ENCODE assay signal across 9 mouse cellular contexts in the genomic region with DNA sequence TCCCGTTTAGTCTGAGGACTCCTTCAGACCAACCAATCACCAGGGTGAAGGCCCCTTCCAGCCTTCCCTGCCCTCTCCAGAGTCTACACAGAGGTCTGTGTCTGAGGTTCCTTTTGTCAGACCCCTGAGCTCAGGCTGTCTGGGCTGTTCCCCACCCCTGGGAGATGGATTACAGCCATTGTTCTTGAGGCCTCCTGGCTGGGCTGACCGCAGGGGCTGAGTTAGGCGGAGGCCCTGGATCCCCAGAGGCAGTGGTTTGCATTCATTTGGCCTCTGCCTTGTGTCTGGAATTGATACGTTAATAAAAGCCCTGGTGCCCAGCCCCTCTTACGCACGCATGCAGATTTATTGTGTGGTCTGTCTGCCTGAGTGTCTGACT. TPM values are rescaled to one million over a fixed set of nuclear protein-coding genes. Genes with fewer than 3 reads are reported as not detected.
DNase-seq lines count a peak whose midpoint lies in the region; ATAC-seq lines count a peak whose summit lies in the region.
"Had no signal": no experiment of that assay in that cellular context is flagged by ENCODE, and none has a peak within 500 bp of the region (broad histone marks: within the 10 kb centered on the region; RNA-seq: fewer than 3 reads in every experiment).

No protein-coding gene starts in this region.

- peak overlapping the region; percentile 70 for H3K27ac ChIP-seq in heart, embryonic 11.5 days (ENCODE audit: low read depth, low read length)
- peak overlapping the region; percentile 63 for H3K27ac ChIP-seq in embryonic facial prominence, embryonic 15.5 days (replicated peaks)
- peak overlapping the region; percentile 75 for H3K27ac ChIP-seq in hindbrain, embryonic 15.5 days (replicated peaks)
- peak overlapping the region; percentile 65 for H3K27ac ChIP-seq in neural tube, embryonic 14.5 days (ENCODE audit: low read depth, low read length)

- H3K4me2 ChIP-seq in heart, embryonic 11.5 days = no peak overlapping the region
- H3K4me2 ChIP-seq in embryonic facial prominence, embryonic 15.5 days (replicated peaks) = no peak overlapping the region
- H3K4me2 ChIP-seq in hindbrain, embryonic 15.5 days = no peak overlapping the region
- no peak overlapping the region for H3K4me2 ChIP-seq in neural tube, embryonic 14.5 days (ENCODE audit: low read depth, low read length)
- H3K4me2 ChIP-seq: lung, embryonic 14.5 days had no signal

- no peaks in the 10 kb centered on the region for H3K27me3 ChIP-seq in heart, embryonic 11.5 days (ENCODE audit: control insufficient read depth, insufficient read depth, low read length)
- H3K27me3 ChIP-seq in embryonic facial prominence, embryonic 15.5 days = no peaks in the 10 kb centered on the region
- no peaks in the 10 kb centered on the region for H3K27me3 ChIP-seq in hindbrain, embryonic 15.5 days
- no peaks in the 10 kb centered on the region for H3K27me3 ChIP-seq in neural tube, embryonic 14.5 days (ENCODE audit: control insufficient read depth, insufficient read depth, low read length)

- H3K36me3 ChIP-seq in heart, embryonic 11.5 days (ENCODE audit: control insufficient read depth, insufficient read depth, low read length) = no peaks in the 10 kb centered on the region
- no peaks in the 10 kb centered on the region for H3K36me3 ChIP-seq in embryonic facial prominence, embryonic 15.5 days
- H3K36me3 ChIP-seq in hindbrain, embryonic 15.5 days = no peaks in the 10 kb centered on the region
- no peaks in the 10 kb centered on the region for H3K36me3 ChIP-seq in neural tube, embryonic 14.5 days (ENCODE audit: control insufficient read depth, insufficient read depth, low read length)

- peak overlapping the region; percentile 35; the same call in 1 of the 2 replicates for H3K9ac ChIP-seq in heart, embryonic 11.5 days (ENCODE audit: low read depth, low read length)
- no peak overlapping the region for H3K9ac ChIP-seq in embryonic facial prominence, embryonic 15.5 days
- H3K9ac ChIP-seq in hindbrain, embryonic 15.5 days = no peak overlapping the region
- H3K9ac ChIP-seq in neural tube, embryonic 14.5 days (replicated peaks; ENCODE audit: low read depth, low read length) = no peak overlapping the region
- H3K9ac ChIP-seq: lung, embryonic 14.5 days had no signal

- no peak overlapping the region for H3K4me3 ChIP-seq in heart, embryonic 11.5 days (ENCODE audit: low read depth, low read length)
- no peak overlapping the region for H3K4me3 ChIP-seq in embryonic facial prominence, embryonic 15.5 days (replicated peaks)
- H3K4me3 ChIP-seq in hindbrain, embryonic 15.5 days = no peak overlapping the region
- H3K4me3 ChIP-seq in neural tube, embryonic 14.5 days (ENCODE audit: low read depth, low read length) = no peak overlapping the region

- no peak for ATAC-seq in heart, embryonic 11.5 days (replicated peaks; ENCODE audit: insufficient number of reproducible peaks, low FRiP score, low TSS enrichment)
- peak; percentile 61; the same call in 1 of the 2 replicates for ATAC-seq in embryonic facial prominence, embryonic 15.5 days (ENCODE audit: insufficient number of reproducible peaks, low FRiP score, low TSS enrichment, low read depth)
- ATAC-seq in hindbrain, embryonic 15.5 days (ENCODE audit: low FRiP score, low read depth) = peak; percentile 55
- ATAC-seq in neural tube, embryonic 14.5 days (ENCODE audit: low read depth) = peak; percentile 68

- DNase-seq in heart, adult 11 months = no peak
- DNase-seq in thymus, postnatal 0 days (ENCODE audit: low spot score) = no peak
- DNase-seq in thymus, postnatal 10 days (ENCODE audit: low spot score in 2 of 2) = no peak
- no peak for DNase-seq in urinary bladder, postnatal 10 days (ENCODE audit: low spot score)
- DNase-seq: lung, embryonic 14.5 days had no signal

- H3K9me3 ChIP-seq in heart, embryonic 11.5 days (replicated peaks; ENCODE audit: control insufficient read depth, low read length) = no peaks in the 10 kb centered on the region
- H3K9me3 ChIP-seq in embryonic facial prominence, embryonic 15.5 days (replicated peaks) = no peaks in the 10 kb centered on the region
- H3K9me3 ChIP-seq in hindbrain, embryonic 15.5 days = no peaks in the 10 kb centered on the region
- no peaks in the 10 kb centered on the region for H3K9me3 ChIP-seq in neural tube, embryonic 14.5 days (ENCODE audit: control insufficient read depth, low read length)

- 48% methylated on average over 6 of the region's 6 CpGs for WGBS in heart, embryonic 11.5 days (ENCODE audit: insufficient replicate concordance)
- WGBS in embryonic facial prominence, embryonic 15.5 days = 18% methylated on average over 6 of the region's 6 CpGs
- 4% methylated on average over 6 of the region's 6 CpGs for WGBS in hindbrain, embryonic 15.5 days
- under 1% methylated on average over 6 of the region's 6 CpGs for WGBS in neural tube, embryonic 14.5 days

- H3K4me1 ChIP-seq in heart, embryonic 11.5 days (ENCODE audit: control insufficient read depth, insufficient read depth, low read length) = peaks cover 72% of the 10 kb centered on the region
- H3K4me1 ChIP-seq in embryonic facial prominence, embryonic 15.5 days = peaks cover 55% of the 10 kb centered on the region
- H3K4me1 ChIP-seq in hindbrain, embryonic 15.5 days (replicated peaks) = peaks cover 63% of the 10 kb centered on the region
- H3K4me1 ChIP-seq in neural tube, embryonic 14.5 days (ENCODE audit: control insufficient read depth, insufficient read depth, low read length) = peaks cover 50% of the 10 kb centered on the region

RNA-seq across cellular contexts. Expression of gene Galnt2, which starts 53.1 kb away (rescaled TPM):
- polyA plus RNA-seq in heart, embryonic 11.5 days (2014; fragmentation: Nextera tagmentation; extraction: Ambion mirVana) = 63.2 and 72.3 TPM in 2 replicates
- polyA plus RNA-seq in embryonic facial prominence, embryonic 15.5 days (2015; fragmentation: Nextera tagmentation; extraction: Ambion mirVana) = 40.0 and 51.5 TPM in 2 replicates
- 63.2 and 63.7 TPM in 2 replicates for polyA plus RNA-seq in hindbrain, embryonic 15.5 days (2015; fragmentation: Nextera tagmentation; extraction: Ambion mirVana)
- 55.8 and 57.7 TPM in 2 replicates for polyA plus RNA-seq in neural tube, embryonic 14.5 days (2014; fragmentation: Nextera tagmentation; extraction: Ambion mirVana)
- 70.9 and 73.9 TPM in 2 replicates for polyA plus RNA-seq in thymus, postnatal 0 days (2015; fragmentation: Nextera tagmentation; extraction: Ambion mirVana)
